Mouse (Mus musculus) MEL (cell line): Measurements from ENCODE around the gene Epop.

ENCODE experiments used
- CTCF ChIP-seq, 3 experiments: IDR thresholded peaks in 2 of 3; conservative IDR thresholded peaks in 1 of 3; 2 replicates each; pipeline ENCODE4 v1.5.1; 2011 to 2012; ENCODE audit warnings: low read length in 3 of 3, low read depth in 2 of 3, mild to moderate bottlenecking in 2 of 3, improper control_type of control experiment in 1 of 3, inconsistent platforms in 1 of 3, mixed read lengths in 1 of 3, moderate library complexity in 1 of 3; ENCODE audit not compliant: control insufficient read depth in 1 of 3, insufficient read depth in 1 of 3, poor library complexity in 1 of 3, severe bottlenecking in 1 of 3
- ELF1 ChIP-seq: IDR thresholded peaks from 2 replicates; pipeline ENCODE4 v1.6.1; 2014; ENCODE audit warnings: low read depth, mild to moderate bottlenecking, inconsistent platforms, low read length, improper control_type of control experiment, moderate library complexity
- EP300 ChIP-seq, 2 experiments: IDR thresholded peaks; 2 replicates each; pipeline ENCODE4 v1.6.1; 2011; ENCODE audit warnings: improper control_type of control experiment in 2 of 2, low read length in 2 of 2, low read depth in 1 of 2, mild to moderate bottlenecking in 1 of 2
- MAX ChIP-seq: IDR thresholded peaks from 2 replicates; pipeline ENCODE4 v1.6.1; 2011; ENCODE audit warnings: low read length, improper control_type of control experiment
- MXI1 ChIP-seq: IDR thresholded peaks from 2 replicates; pipeline ENCODE4 v1.6.1; 2011; ENCODE audit warnings: mild to moderate bottlenecking, low read depth, low read length, improper control_type of control experiment
- POLR2A ChIP-seq, 2 experiments: IDR thresholded peaks; 2 replicates each; pipeline ENCODE4 v1.6.1; 2011 to 2012; ENCODE audit warnings: low read length in 2 of 2, mild to moderate bottlenecking in 2 of 2, control low read depth in 1 of 2, improper control_type of control experiment in 1 of 2, low read depth in 1 of 2, moderate library complexity in 1 of 2; ENCODE audit not compliant: control insufficient read depth in 1 of 2, insufficient read depth in 1 of 2, poor library complexity in 1 of 2
- POLR2AphosphoS2 ChIP-seq: IDR thresholded peaks from 2 replicates; pipeline ENCODE4 v1.6.1; 2011; ENCODE audit warnings: low read length, improper control_type of control experiment
- ZC3H11A ChIP-seq: IDR thresholded peaks from 2 replicates; pipeline ENCODE4 v1.6.1; 2012; ENCODE audit warnings: low read depth, mild to moderate bottlenecking, inconsistent platforms, low read length, improper control_type of control experiment

GRCm38 (mm10) chr11:97671177-97671527 lies 41.6 kb upstream of the Epop start:
- TF ChIP-seq POLR2AphosphoS2 = no peak
- no peak for TF ChIP-seq POLR2A (IDR thresholded peaks at IDR 0.05; ENCODE audit: control insufficient read depth in 1 of 2, insufficient read depth in 1 of 2, low read depth in 1 of 2, low read length in 2 of 2, poor library complexity in 1 of 2)
- no peak for TF ChIP-seq CTCF (IDR thresholded peaks at IDR 0.05 in 2 of 3, conservative IDR thresholded peaks at IDR 0.05 in 1 of 3; ENCODE audit: control insufficient read depth in 1 of 3, insufficient read depth in 1 of 3, low read depth in 2 of 3, low read length in 3 of 3, poor library complexity in 1 of 3, severe bottlenecking in 1 of 3)
- TF ChIP-seq EP300 (IDR thresholded peaks at IDR 0.05; ENCODE audit: low read depth in 1 of 2, low read length in 2 of 2) = no peak
- no peak for TF ChIP-seq ELF1
- no peak for TF ChIP-seq ZC3H11A
- TF ChIP-seq MXI1 = no peak
- TF ChIP-seq MAX = no peak
